26 mouse cellular contexts compared by ENCODE assay signal in genomic region chr13:39472621-39473020, GRCm38 (mm10).
DNase-seq lines count a peak whose midpoint lies in the region; ATAC-seq and TF ChIP-seq lines count a peak whose summit lies in the region.
"Had no signal": no experiment of that assay in that cellular context is flagged by ENCODE, and none has a peak within 500 bp of the region (broad histone marks: within the 10 kb centered on the region; RNA-seq: fewer than 3 reads in every experiment).

No protein-coding gene starts in this region.

- TF ChIP-seq CTCF in left cerebral cortex, adult 2 months (IDR thresholded peaks at IDR 0.05), result no peak

- H3K27ac ChIP-seq in left cerebral cortex, adult 2 months, result no peak overlapping the region
- H3K27ac ChIP-seq: embryonic facial prominence, embryonic 12.5 days; limb, embryonic 13.5 days; lung, embryonic 15.5 days; midbrain, embryonic 10.5 days; neural tube, embryonic 13.5 days had no signal

- intact Hi-C loops in gastrocnemius, postnatal 14 days (cut with DNase I; ENCODE audit: low total_unique reads), result no loop called here
- intact Hi-C loops in left cerebral cortex, postnatal 4 days (cut with DNase I), result no loop called here
- intact Hi-C loops in left cerebral cortex, adult 2 months (cut with DNase I), result no loop called here

- peak; percentile 3 for DNase-seq in gastrocnemius, postnatal 14 days
- no peak for DNase-seq in gastrocnemius, adult 8-10 months (ENCODE audit: low spot score in 2 of 2)
- peak; percentile 53 for DNase-seq in left cerebral cortex, postnatal 4 days
- DNase-seq in left cerebral cortex, adult 2 months (ENCODE audit: extremely low spot score in 1 of 2, low spot score in 2 of 2), result no peak
- peak; percentile 3 for DNase-seq in brain, adult 2 months (ENCODE audit: low read depth, low spot score)
- no peak for DNase-seq in right cerebral cortex, adult 18-20 months
- DNase-seq: B cell, adult 2 months; cerebellum, adult 11-12 months; embryo, embryonic 11 days; gastrocnemius, postnatal 36 days; heart, adult 18-20 months; kidney, adult 8-10 months; kidney, postnatal 14 days; right cerebral cortex, postnatal 25 days; thymus, postnatal 14 days had no signal

- ATAC-seq in activated CD4-positive, CD25-positive, alpha-beta regulatory T cell, adult 4 months, result no peak
- ATAC-seq: forebrain, embryonic 14.5 days; intestine, embryonic 16.5 days; midbrain, embryonic 16.5 days; Patski had no signal

- no peak overlapping the region for H3K4me3 ChIP-seq in left cerebral cortex, adult 2 months
- H3K4me3 ChIP-seq: embryonic facial prominence, embryonic 12.5 days; heart, embryonic 12.5 days; limb, embryonic 13.5 days; lung, embryonic 15.5 days; midbrain, embryonic 10.5 days; neural tube, embryonic 13.5 days had no signal

Comparison
In these comparisons a context has a peak if more than half of its experiments do, and no peak if none do; other contexts are left out.
1. DNase-seq: peak in gastrocnemius, postnatal 14 days (single experiment), left cerebral cortex, postnatal 4 days (single experiment) and brain, adult 2 months (single experiment); none in gastrocnemius, adult 8-10 months (0 of 2), left cerebral cortex, adult 2 months (0 of 2) and right cerebral cortex, adult 18-20 months (single experiment).